Mouse (Mus musculus): ENCODE measurements around the gene Pdcd7. TPM values are rescaled to one million over a fixed set of nuclear protein-coding genes. Genes with fewer than 3 reads are reported as not detected.

Gene Pdcd7
- polyA plus RNA-seq, 1 experiment from 2014 or later, result 8.6 TPM

DNA sequence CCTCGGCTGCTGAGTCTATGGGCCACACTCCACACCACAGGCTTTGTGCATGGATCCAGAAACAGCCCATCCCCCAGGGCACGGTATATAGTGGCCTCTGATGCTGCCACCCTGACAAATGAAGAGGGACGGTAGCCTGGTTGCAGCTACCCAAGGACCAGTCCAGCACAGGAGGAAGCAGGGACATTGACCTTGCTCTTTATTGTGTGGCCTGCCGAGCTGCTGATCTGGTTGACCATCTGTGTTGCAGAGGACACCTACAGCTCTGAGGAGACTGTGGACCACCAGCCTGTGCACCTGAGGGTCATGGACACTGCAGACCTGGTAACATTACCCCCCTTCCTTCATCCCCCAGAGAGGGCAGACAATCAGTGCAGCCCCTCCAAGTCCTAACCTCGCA, 61.4 kb downstream of the Pdcd7 start:
- H3K9ac ChIP-seq, result no peak overlapping the region
- no peak overlapping the region for H3K4me2 ChIP-seq
- no peak overlapping the region for H3K4me3 ChIP-seq (replicated peaks)
- H3K4me1 ChIP-seq, result 0 out of 2 replicates have a peak, but pooled peaks cover 5% of the 10 kb centered on the region
- ATAC-seq (ENCODE audit: insufficient read depth, low FRiP score, low read depth), result no peak
- 67% methylated on average over 5 of the region's 5 CpGs for WGBS
- no peaks in the 10 kb centered on the region for H3K27me3 ChIP-seq (replicated peaks)
- H3K9me3 ChIP-seq, result no peaks in the 10 kb centered on the region
- no peak overlapping the region for H3K27ac ChIP-seq
- H3K36me3 ChIP-seq, result no peaks in the 10 kb centered on the region

DNA sequence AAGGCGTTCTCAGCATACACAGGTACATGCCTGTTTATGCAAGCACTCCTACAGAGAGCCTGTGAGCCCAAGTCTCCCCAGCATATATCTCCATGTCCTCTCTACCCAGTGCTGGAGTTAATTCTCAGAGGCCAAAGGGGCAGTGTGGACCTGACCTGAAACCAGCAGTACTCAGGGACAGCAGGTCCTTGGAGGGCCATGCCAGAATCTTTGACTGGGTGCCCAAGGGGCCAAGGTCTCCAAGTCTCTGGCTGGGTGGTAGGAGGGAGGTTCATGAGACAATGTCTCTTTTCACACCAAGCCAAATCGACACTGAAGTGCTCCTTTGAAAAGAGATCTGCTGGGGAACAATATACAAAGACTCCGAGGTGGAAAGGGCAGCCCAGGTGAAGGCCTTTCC, 62.0 kb downstream of the Pdcd7 start:
- no peaks in the 10 kb centered on the region for H3K9me3 ChIP-seq
- no peak for ATAC-seq (ENCODE audit: insufficient read depth, low FRiP score, low read depth)
- H3K4me1 ChIP-seq, result 0 out of 2 replicates have a peak, but pooled peaks cover 5% of the 10 kb centered on the region
- no peak overlapping the region for H3K4me3 ChIP-seq (replicated peaks)
- H3K9ac ChIP-seq, result no peak overlapping the region
- 57% methylated on average over 3 of the region's 3 CpGs for WGBS
- no peaks in the 10 kb centered on the region for H3K36me3 ChIP-seq
- no peak overlapping the region for H3K27ac ChIP-seq
- no peak overlapping the region for H3K4me2 ChIP-seq
- H3K27me3 ChIP-seq (replicated peaks), result no peaks in the 10 kb centered on the region

DNA sequence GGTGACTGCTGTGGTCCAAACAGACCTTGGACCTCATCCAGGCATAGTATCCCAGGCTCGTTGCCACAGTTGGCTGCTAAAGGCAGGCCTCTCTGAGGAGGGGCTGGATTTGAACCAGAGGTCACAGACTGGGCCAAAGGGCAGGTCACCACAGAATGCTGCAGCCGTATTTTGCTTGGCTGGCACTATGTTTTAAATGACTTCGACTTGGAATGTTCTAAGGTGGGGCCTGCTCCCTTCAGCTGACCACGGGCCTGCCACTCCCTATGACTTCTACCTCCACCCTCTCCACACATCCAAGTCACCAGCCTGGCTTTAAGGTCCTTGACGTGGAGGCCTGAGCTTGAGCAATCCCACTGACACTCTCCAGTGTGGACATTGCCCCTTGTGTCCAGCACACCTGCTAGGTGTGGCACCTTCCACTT, 63.0 kb downstream of the Pdcd7 start:
- Histone ChIP-seq H3K27ac (no peak overlapping the region), H3K27me3 (replicated peaks) (no peaks in the 10 kb centered on the region), H3K4me1 (0 out of 2 replicates have a peak, but pooled peaks cover 5% of the 10 kb centered on the region), H3K9me3 (no peaks in the 10 kb centered on the region), H3K9ac (no peak overlapping the region), H3K4me3 (replicated peaks) (no peak overlapping the region), H3K4me2 (no peak overlapping the region), H3K36me3 (no peaks in the 10 kb centered on the region)
- 55% methylated on average over 5 of the region's 5 CpGs for WGBS
- no peak for ATAC-seq (ENCODE audit: insufficient read depth, low FRiP score, low read depth)

Other genes starting within 250 kb of the Pdcd7 start
- 27.3 and 30.6 TPM in 2 replicates for gene Igdcc4, start 244.6 kb upstream of the Pdcd7 start, polyA plus RNA-seq (2015; fragmentation: Nextera tagmentation; extraction: Ambion mirVana)
- 1.5 TPM in 2 replicates for gene Igdcc3, start 204.9 kb upstream of the Pdcd7 start, polyA plus RNA-seq (2015; fragmentation: Nextera tagmentation; extraction: Ambion mirVana)
- gene Parp16, start 150.8 kb upstream of the Pdcd7 start, polyA plus RNA-seq (2015; fragmentation: Nextera tagmentation; extraction: Ambion mirVana), result 8.5 and 9.1 TPM in 2 replicates
- gene Cilp, start 80.9 kb upstream of the Pdcd7 start, polyA plus RNA-seq (2015; fragmentation: Nextera tagmentation; extraction: Ambion mirVana), result 0.82 and 0.95 TPM in 2 replicates
- 47.8 and 50.4 TPM in 2 replicates for gene Clpx, start 51.8 kb upstream of the Pdcd7 start, polyA plus RNA-seq (2015; fragmentation: Nextera tagmentation; extraction: Ambion mirVana)
- gene Ubap1l, start 14.9 kb downstream of the Pdcd7 start, polyA plus RNA-seq (2015; fragmentation: Nextera tagmentation; extraction: Ambion mirVana), result 0.31 TPM in 1 of 2 replicates, not detected in the other
- 1.0 and 1.1 TPM in 2 replicates for gene Kbtbd13, start 45.5 kb downstream of the Pdcd7 start, polyA plus RNA-seq (2015; fragmentation: Nextera tagmentation; extraction: Ambion mirVana)
- 6.2 and 6.5 TPM in 2 replicates for gene Rasl12, start 52.4 kb downstream of the Pdcd7 start, polyA plus RNA-seq (2015; fragmentation: Nextera tagmentation; extraction: Ambion mirVana)
- gene Slc51b, start 76.9 kb downstream of the Pdcd7 start, polyA plus RNA-seq (2015; fragmentation: Nextera tagmentation; extraction: Ambion mirVana), result 1.1 and 1.6 TPM in 2 replicates
- 18.2 and 19.9 TPM in 2 replicates for gene Mtfmt, start 89.7 kb downstream of the Pdcd7 start, polyA plus RNA-seq (2015; fragmentation: Nextera tagmentation; extraction: Ambion mirVana)
- gene Spg21, start 114.8 kb downstream of the Pdcd7 start, polyA plus RNA-seq (2015; fragmentation: Nextera tagmentation; extraction: Ambion mirVana), result 79.4 and 79.6 TPM in 2 replicates
- 0.14 TPM in 1 of 2 replicates, not detected in the other for gene Ankdd1a, start 174.1 kb downstream of the Pdcd7 start, polyA plus RNA-seq (2015; fragmentation: Nextera tagmentation; extraction: Ambion mirVana)
- gene Plekho2, start 233.9 kb downstream of the Pdcd7 start, polyA plus RNA-seq (2015; fragmentation: Nextera tagmentation; extraction: Ambion mirVana), result 17.0 and 18.1 TPM in 2 replicates
- 11.4 and 12.3 TPM in 2 replicates for gene Pif1, start 241.1 kb downstream of the Pdcd7 start, polyA plus RNA-seq (2015; fragmentation: Nextera tagmentation; extraction: Ambion mirVana)

Data from stomach, embryonic 15.5 days (tissue).